Mouse (Mus musculus) brain, embryonic 14.5 days (tissue): Measurements from ENCODE around the gene Pygo2.

Source experiments
- CTCF ChIP-seq: fragments of 200-500 bp; IDR thresholded peaks from 2 replicates; pipeline ENCODE4 v1.5.1; 2012; ENCODE audit warnings: inconsistent platforms, mild to moderate bottlenecking, moderate library complexity, borderline replicate concordance; ENCODE audit not compliant: insufficient read depth, insufficient read length; ENCODE audit errors: extremely low read depth
- POLR2A ChIP-seq: fragments of 200-500 bp; IDR thresholded peaks from 2 replicates; pipeline ENCODE4 v1.6.1; 2012; ENCODE audit warnings: mild to moderate bottlenecking, inconsistent platforms, borderline replicate concordance; ENCODE audit not compliant: poor library complexity, insufficient read depth, insufficient read length, severe bottlenecking; ENCODE audit errors: extremely low read depth

GRCm38 (mm10) chr3:89391663-89392511 lies 38.1 kb upstream of the Pygo2 start:
- TF ChIP-seq CTCF (no peak), POLR2A (no peak)
